Mouse (Mus musculus): ENCODE measurements around the gene Gm10024.
"Not testable (repeated sequence)": the region's sequence is repeated elsewhere in the genome, so short reads cannot be mapped to it uniquely, and the experiment has no call there.

The Gm10024 gene

GRCm38 (mm10) chr10:77728280-77728679 lies 17.0 kb downstream of the Gm10024 start:
- intact Hi-C loops (cut with DNase I), result loop anchor here (5.0 kb wide), 1 partner anchor 149 kb away; no protein-coding TSS in a partner anchor

GRCm38 (mm10) chr10:77729241-77729640 lies 18.0 kb downstream of the Gm10024 start:
- intact Hi-C loops (cut with DNase I), result loop anchor here (5.0 kb wide), 1 partner anchor 148 kb away; no protein-coding TSS in a partner anchor

GRCm38 (mm10) chr10:77735928-77736327 lies 24.7 kb downstream of the Gm10024 start:
- intact Hi-C loops (cut with DNase I), result no loop called here

GRCm38 (mm10) chr10:77738929-77739328 lies 27.7 kb downstream of the Gm10024 start:
- intact Hi-C loops (cut with DNase I), result no loop called here

GRCm38 (mm10) chr10:77741924-77742688 lies 30.8 kb downstream of the Gm10024 start, which contains the start of gene Gm18596:
Gene Gm18596, minus strand, starts transcription at chr10:77742638.
- intact Hi-C loops (cut with DNase I), result not testable (repeated sequence)

GRCm38 (mm10) chr10:77750686-77751085 lies 39.4 kb downstream of the Gm10024 start:
- intact Hi-C loops (cut with DNase I), result not testable (repeated sequence)

GRCm38 (mm10) chr10:77751254-77751653 lies 40.0 kb downstream of the Gm10024 start, which contains the start of gene Gm9736:
Gene Gm9736, minus strand, starts transcription at chr10:77751354.
- intact Hi-C loops (cut with DNase I), result not testable (repeated sequence)

GRCm38 (mm10) chr10:77752312-77752711 lies 41.1 kb downstream of the Gm10024 start:
- intact Hi-C loops (cut with DNase I), result not testable (repeated sequence)

GRCm38 (mm10) chr10:77753448-77753847 lies 42.2 kb downstream of the Gm10024 start:
- intact Hi-C loops (cut with DNase I), result no loop called here

GRCm38 (mm10) chr10:77759582-77759981 lies 48.3 kb downstream of the Gm10024 start, which contains the start of gene Gm3233:
Gene Gm3233, minus strand, starts transcription at chr10:77759682.
- intact Hi-C loops (cut with DNase I), result not testable (repeated sequence)
